12 mouse cellular contexts compared by ENCODE assay signal in genomic region chr2:14989350-14989749, GRCm38 (mm10).
"Had no signal": no experiment of that assay in that cellular context is flagged by ENCODE, and none has a peak within 500 bp of the region (broad histone marks: within the 10 kb centered on the region; RNA-seq: fewer than 3 reads in every experiment).

No protein-coding gene starts in this region.

- H3K9me3 ChIP-seq: limb, embryonic 12.5 days; midbrain, embryonic 13.5 days; neural tube, embryonic 15.5 days had no signal

- H3K9ac ChIP-seq: limb, embryonic 12.5 days; liver, embryonic 14.5 days; midbrain, embryonic 13.5 days; neural tube, embryonic 15.5 days had no signal

- H3K4me1 ChIP-seq: limb, embryonic 12.5 days; midbrain, embryonic 13.5 days; neural tube, embryonic 15.5 days had no signal

- H3K4me3 ChIP-seq: left cerebral cortex, adult 2 months; limb, embryonic 12.5 days; midbrain, embryonic 13.5 days; neural tube, embryonic 15.5 days had no signal

- H3K27me3 ChIP-seq: limb, embryonic 12.5 days; midbrain, embryonic 13.5 days; neural tube, embryonic 15.5 days had no signal

- ATAC-seq: intestine, embryonic 16.5 days; midbrain, embryonic 13.5 days had no signal

- DNase-seq: kidney, adult 8-10 months; kidney, postnatal 25 days; lung, adult 18-20 months; lung, postnatal 36 days; right cerebral cortex, postnatal 4 days; spleen, adult 18-20 months had no signal

- H3K27ac ChIP-seq: left cerebral cortex, adult 2 months; limb, embryonic 12.5 days; liver, embryonic 14.5 days; midbrain, embryonic 13.5 days; neural tube, embryonic 15.5 days had no signal

- H3K4me2 ChIP-seq: limb, embryonic 12.5 days; midbrain, embryonic 13.5 days; neural tube, embryonic 15.5 days had no signal
